Mouse (Mus musculus) retina, postnatal 7 days (tissue): ENCODE results near the gene Asb16.
"Not testable (repeated sequence)": the region's sequence is repeated elsewhere in the genome, so short reads cannot be mapped to it uniquely, and the experiment has no call there.

Experiments
- DNase-seq: peaks from one replicate; pipeline ENCODE4 v3.0.0-alpha.2; 2012; ENCODE audit warnings: low read depth, low spot score

The Asb16 gene

DNA sequence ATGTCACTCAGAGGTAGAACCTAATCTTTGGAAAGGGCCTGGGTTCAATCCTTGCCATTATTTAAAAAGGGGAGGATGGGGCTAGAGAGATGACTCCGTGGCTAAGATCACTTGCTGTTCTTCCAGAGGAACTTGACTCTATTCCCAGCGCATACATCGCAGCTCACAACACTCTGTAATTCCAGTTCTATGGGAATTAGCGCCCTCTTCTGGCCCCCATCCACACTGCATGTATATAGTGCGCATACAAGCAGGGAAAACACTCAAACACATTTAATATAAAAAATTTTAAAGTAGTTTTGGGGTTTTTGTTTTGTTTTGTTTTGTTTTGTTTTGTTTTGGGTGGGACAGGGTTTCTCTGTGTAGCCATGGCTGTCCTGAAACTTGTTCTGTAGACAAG, 26.7 kb upstream of the Asb16 start:
- DNase-seq: no peak

DNA sequence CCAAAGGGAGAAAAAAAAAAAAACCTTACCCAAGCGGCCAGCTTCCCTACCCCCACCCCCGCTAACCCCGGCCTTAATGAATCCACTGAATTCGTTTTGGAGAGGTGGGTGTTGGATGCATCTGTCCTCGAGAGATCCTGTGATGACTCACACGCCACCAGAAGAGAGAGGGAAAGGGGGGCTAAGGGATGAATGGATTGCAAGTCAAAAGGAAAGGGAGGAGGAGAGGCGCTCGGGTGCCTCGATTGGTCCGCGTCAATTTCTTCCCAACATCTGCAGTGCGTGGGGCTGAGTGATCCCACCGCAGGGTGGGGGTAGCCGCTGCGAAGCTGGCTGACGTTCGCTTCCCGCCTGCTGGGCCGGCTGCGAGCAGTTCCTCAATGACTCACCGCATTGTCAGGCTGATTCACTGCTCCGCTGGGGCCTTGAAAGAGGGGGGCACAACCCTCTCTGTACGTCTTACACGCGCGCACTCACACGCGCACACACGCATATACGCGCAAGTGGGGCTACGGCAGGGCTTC, 23.6 kb upstream of the Asb16 start:
- no peak for DNase-seq

DNA sequence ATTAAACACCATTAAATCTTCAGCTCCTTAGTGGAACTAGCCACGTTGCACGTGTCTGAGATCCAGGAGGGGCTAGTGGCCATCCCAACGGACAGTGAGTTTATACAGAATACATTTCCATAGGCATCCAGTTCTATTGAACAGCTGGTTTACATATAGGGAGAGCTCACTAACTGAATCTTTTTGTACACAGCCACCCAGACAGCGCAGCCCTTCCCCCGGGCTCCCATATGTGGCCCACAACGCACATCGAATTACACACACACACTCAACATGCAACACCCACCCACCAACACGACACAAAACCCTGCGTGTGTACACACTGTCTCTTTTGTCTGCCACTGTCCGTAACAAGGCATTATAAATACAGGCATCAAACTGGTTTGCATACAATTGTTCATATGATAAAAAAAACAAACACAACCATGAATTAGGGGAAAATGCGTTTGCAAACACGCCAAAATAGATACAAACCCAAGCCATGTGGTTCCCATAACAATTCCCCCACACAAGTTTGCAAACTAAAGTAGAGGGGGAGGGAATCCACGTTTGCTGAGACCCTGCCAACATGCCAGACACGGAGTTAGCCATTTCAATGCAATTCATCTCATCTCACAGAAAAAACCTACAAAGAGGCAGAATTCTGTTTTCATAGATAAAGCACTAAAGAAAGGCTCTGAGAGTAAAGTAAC, 22.8 kb upstream of the Asb16 start:
- DNase-seq: no peak

DNA sequence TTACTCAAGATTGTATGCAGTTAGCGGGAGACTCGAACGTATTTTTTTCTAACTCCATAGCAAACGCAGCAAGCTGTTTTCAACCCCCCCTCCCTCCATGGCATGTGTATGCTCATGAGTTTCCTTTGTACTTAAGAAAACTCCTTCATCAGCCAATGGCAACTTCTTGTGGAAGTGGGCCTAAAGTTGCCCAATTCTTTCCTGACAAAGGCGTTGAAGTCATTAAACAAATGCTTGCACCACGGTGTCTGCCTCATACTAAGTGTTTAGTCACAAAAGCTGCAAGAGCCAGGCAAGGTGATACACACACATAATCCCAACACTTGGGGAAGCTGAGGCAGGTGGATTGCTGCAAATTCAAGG, 22.3 kb upstream of the Asb16 start:
- DNase-seq: no peak

DNA sequence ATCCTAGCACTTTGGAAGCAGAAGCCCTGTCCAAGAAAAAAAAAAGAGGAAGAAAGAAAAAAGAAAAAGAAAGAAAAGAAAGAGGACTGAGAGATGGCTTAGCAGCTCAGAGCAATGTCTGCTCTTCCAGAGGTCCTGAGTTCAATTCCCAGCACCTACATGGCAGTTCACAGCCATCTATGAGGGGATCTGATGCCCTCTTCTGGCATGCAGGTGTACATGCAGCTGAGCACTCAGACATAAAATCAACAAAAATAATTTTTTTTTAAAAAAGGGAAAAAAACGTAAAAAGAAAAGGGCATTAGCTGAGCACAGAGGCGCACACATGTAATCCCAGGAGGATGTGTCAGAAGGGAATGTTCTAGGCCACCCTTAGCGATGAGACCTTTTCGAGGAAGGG, 21.7 kb upstream of the Asb16 start:
- no peak for DNase-seq

DNA sequence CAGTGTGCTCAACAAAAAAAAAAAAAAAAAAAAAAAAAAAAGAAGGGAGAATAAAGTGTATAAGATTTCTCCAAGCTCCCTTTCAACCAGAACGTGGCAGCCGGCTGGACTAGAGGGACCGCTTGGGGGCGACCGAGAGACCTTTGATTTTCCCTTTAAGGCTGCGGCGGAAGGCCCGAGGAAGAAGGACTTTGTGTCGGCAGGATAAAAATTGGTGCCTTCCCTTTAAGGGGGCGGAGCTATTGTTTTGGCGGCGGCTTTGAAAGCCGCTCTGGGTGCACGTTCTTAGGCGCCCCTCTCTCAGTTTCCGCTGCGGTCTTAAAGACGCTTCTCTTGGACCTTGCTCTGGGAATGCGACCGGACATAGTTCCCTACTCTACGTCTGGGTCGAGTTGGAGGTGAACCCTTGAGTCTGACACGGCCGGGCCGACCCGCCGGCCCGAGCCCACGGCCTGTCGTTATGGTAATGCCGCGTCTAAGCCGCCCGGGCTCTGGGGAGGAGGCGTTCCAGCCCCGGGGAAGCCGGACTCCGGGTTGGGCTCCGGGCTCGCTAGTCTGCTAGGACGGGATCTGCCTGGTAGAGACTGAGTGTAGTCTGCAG, 19.8 kb upstream of the Asb16 start, which contains the start of gene BC030867:
Gene BC030867 (plus strand): TSS at position 253 of the 601 bp plus-strand sequence.
- DNase-seq: peak; percentile 92

DNA sequence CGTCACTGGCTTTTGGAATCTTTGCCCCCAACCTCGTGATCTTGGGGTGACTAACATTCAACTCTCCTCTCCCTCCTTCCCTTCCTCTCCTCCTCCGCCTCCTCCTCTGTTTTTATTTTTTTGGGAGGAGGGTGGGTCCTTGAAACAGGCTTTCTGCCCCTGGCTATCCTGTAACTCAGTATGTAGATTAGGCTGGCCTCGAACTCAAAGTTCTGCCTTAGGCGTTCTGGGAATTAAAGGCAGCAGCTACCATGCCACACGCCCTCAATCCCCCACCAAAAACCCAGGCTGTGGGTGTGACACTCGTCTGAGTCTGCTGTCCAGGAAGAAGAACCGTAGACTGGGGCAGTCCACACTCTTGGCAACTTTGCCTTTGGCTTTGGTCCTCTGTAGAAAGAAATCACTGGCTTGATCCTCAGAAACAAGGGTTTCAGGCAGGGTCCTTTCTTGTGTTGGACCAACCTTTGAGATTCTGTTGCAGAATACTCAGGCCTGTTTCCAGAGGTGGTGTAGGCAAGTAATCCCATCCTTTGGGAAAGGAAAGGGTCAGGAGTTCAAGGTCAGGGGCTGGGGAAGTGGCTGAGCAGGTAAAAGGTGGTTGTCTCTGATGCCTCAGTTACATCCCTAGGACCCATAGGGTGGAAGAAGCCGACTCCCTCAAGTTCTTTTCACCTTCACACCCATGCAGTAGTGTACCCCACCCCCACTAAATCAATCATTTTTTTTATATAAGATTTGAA, 19.0 kb upstream of the Asb16 start:
- DNase-seq: no peak

DNA sequence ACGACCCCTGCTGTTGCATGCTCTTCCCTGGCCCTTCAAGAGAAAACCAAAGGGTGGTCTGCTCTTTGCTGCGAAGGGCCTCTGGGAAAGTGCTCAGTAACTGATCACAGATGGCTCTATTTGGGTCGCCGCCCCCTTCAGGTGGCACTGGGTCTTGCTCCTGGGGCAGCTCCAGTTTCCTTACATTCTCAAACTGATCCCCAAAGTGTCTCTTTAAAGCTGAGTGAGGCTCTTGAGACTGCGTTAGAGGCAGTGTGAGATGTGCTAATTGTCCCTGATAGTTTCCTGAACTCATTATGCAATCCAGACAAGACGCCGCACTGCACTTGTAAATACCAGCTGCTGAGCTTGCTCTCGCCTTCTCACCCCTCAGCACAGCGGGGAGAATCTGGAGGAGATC, 11.0 kb upstream of the Asb16 start:
- no peak for DNase-seq

DNA sequence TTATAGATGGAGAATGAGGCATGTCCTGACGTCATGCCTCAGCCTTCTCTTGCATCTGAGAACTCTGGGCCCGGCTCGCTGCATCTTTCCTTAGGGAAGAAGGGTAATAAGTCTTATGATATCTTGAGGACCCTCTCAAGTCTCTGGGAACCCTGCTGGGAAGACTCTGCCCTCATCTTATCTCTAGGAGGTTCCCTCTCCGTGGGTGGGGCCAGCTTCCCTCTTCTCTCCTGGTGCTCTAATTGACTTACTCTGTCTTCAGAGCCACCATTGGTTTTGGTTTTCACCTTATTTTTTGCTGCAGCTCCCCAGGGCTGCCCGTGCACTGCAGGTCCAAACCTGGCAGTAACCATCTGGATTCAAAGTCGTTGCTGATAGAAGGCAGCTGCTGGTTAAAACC, 10.4 kb upstream of the Asb16 start:
- no peak for DNase-seq

DNA sequence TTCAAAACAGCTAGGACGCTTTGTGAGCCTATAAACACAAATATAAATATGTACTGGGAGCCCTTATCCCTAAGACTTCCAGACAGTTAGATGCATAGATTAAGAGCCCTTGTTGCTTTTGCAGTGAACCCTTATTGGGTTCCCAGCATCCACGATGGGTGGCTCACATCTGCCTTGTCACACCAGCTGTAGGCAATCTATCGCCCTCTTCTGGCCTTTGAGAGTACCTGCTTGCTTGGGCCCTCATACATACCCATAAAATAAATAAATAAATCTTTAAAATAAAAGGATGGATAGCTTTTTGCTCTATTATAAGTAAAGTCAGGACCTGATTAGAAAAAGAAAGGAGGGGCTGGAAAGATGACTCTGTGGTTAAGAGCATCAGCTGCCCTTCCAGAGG, 10.0 kb upstream of the Asb16 start:
- DNase-seq: no peak

DNA sequence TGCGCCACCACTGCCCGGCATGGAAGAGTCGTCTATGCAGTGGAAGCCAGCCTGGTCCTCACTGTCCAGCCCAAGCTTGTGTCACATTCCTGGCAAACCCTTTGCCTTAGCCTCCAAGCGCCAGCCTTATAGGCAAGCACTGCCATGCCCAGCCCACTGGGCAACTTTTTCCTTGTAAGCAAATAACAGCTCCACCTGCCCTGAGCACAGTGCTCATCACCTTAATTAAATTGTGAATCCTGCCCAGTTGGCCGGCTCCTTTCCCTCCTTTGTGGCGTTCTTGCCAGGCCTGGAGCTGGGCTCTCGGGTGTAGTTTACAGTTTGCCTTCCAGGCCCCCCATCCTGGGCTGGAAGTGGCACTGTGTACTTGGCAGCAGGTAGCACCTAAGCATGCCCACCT, 5.3 kb upstream of the Asb16 start:
- no peak for DNase-seq

DNA sequence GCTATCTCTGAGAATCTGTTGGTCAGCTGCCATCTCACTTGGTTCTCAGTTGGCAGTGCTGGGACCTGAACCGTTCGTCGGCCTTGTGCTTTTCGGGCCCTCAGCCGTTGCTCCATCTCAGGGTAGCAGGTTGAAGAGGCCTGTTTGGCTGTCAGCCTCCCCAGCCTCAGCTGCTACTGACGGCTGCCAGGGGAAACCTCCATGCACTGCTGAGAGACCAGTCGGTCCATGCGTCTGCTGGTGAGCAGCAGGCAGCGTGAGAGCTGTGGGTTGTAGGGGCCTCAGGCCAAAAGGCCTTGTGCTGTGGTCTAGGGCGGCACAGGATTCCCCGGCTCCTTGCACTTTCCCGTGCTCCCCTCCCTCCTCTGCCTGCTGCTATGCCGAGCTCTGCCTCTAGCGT, 2.7 kb upstream of the Asb16 start:
- no peak for DNase-seq

DNA sequence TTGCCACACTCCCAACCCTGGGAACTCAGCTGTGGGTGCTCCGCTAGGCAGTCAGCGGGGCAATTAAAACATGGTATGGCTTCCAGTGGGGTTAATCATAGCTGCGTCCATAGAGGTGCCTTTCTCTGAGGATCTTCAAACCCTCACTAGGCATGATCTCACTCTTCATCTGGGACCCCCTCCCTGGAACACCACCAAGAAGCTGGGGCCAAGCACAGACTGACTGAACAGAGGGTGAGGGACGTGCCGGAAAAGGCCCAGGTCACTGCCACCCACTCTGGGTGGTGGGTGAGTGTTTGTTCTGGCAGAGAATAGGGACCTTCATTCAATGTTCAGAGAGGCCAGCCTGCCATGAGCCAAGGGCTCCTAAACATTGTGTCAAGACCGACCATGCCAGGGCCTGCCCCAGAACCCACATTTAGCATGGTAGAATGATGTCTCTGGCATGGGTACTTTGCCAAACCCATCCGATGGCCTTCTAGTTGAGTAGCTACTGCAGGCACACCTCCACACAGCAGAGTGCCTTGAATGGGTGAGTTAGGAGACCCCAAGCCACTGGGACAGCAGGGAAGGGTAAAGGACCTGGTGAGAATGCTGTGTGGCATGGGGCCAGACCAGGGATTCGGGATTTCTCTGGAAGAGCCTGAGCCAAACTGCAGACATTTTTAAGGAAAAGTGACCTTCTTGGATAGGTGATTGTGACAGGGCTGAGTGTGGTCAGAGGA, 1.8 kb upstream of the Asb16 start:
- no peak for DNase-seq

DNA sequence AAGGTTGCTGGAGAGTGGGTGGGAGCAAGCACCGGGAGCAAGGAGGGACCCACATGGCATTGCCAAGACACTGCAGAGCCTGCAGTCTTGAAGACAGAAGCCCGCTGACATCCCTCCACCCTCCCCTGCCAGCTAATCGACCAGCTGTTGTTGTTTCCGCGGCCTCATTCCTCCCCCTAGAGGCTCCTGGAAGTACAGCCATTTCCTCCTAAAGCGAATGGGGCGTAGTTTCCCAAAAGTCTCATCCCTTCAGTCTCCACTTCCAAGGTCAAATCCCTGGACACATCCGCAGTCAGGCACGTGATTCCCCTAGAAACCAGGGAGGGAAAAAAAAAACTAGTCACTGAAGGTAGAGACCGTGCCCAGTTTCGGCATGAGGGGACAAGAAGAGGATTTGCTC, 1.1 kb upstream of the Asb16 start:
- DNase-seq: peak; percentile 74

DNA sequence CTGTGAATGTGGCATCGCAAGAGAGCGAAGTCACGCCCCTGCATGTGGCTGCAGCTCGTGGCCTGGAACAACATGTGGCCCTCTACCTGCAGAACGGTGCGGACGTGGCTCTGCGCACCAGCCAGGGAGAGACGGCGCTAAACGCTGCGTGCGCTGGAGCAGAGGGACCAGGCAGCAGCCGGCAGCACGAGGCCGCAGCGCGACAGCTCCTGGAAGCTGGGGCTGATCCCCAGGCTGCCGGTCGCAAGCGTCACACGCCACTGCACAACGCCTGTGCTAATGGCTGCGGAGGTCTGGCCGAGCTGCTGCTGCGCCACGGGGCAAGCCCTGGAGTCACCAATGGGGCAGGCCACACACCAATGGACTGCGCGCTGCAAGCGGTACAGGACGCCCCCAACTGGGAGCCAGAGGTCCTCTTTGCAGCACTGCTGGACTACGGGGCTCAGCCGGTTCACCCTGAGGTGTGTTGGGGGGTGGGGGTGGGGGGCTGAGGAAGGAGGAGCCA, 7.9 kb downstream of the Asb16 start:
- peak; percentile 24 for DNase-seq

DNA sequence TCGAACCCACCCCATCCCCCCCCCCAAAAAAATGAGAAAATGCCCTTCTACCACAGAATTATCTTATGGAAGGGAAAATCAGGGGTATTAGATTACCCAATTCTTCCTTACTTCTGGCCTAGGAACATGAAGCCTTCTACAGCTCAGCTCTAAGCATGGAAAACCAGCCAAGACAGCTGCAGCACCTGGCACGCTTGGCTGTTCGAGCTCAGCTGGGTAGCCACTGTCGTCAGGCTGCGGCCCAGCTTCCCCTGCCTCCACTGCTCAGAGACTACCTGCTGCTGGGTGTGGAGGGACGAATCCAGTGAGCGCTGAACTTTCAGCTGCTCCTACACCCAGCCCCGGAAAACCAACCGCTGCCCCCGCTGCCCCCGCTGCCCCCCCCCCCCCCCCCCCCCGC, 9.2 kb downstream of the Asb16 start:
- no peak for DNase-seq

DNA sequence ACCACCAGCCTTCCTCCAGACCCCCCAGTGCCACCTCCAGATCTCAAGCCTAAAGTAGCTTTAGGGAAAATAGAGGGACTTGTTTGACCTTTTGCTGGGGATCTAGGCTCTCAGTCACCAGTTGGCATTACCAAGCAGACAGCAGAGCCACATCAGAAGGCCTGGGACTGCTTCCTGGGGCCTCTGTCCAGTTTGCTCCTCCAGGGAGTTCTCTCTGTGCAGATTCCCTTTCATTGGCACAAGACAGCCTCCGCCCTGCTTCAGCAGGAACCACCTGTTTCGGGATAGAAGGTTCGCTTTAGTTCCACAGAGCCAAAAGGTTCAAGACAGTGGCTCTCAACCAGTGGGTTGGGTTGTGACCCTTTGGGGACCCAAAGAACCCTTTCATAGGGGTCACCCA, 11.1 kb downstream of the Asb16 start:
- DNase-seq: no peak

DNA sequence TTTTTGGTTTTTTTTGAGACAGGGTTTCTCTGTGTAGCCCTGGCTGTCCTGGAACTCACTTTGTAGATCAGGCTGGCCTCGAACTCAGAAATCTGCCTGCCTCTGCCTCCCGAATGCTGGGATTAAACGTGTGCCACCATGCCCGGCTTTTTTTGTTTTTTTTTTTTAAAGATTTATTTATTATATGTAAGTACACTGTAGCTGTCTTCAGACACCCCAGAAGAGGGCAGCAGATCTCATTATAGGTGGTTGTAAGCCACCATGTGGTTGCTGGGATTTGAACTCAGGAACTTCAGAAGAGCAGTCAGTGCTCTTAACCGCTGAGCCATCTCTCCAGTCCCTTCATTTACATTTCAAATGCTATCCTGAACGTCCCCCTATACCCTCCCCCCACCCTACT, 11.7 kb downstream of the Asb16 start:
- DNase-seq: not testable (repeated sequence)

DNA sequence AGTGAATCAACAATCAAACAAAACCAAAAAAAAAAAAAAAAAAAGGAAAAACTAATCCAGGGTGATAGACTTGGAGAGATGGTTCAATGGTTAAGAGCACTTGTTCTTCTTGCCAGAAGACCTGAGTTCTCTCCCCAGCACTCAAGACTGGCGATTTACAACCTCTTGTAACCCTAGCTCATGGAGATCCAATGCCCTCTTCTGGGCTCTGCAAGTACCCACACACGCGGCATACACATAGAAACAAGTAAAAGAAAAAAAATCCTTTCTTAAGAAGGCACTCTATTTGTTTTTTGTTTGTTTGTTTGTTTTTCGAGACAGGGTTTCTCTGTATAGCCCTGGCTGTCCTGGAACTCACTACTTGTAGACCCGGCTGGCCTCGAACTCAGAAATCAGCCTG, 15.4 kb downstream of the Asb16 start:
- DNase-seq: no peak

DNA sequence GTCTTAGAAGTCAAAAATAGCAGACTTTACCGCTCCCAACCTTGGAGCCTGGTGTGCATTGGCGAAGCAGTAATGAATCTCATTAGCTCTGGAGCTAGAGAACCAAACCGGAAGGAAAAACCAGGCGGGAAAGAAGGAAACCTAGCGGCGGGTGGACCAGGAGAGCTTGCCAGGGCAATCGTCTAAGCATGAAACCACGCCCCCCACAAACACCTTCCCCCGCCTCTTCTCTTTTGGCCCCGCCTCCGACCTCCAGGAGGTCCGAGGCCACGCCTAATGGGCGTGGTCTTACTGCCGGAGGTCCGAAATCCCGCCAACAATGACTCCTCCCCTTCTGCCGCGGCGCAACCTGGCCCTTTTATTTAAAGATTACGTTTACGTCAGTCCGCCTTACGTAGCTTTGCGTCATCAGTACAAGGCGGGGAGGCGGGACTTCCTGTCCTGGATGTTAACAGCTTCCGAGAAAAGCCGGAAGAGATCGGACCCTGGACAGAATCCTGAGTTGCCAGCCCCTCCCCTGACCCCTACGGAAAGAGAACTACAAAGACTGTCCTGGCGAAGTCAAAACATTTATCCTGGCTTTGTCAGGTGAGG, 16.1 kb downstream of the Asb16 start, which contains the start of gene Tmub2:
Gene Tmub2 (plus strand): TSS at position 431 of the 594 bp plus-strand sequence.
- peak; percentile 98 for DNase-seq

DNA sequence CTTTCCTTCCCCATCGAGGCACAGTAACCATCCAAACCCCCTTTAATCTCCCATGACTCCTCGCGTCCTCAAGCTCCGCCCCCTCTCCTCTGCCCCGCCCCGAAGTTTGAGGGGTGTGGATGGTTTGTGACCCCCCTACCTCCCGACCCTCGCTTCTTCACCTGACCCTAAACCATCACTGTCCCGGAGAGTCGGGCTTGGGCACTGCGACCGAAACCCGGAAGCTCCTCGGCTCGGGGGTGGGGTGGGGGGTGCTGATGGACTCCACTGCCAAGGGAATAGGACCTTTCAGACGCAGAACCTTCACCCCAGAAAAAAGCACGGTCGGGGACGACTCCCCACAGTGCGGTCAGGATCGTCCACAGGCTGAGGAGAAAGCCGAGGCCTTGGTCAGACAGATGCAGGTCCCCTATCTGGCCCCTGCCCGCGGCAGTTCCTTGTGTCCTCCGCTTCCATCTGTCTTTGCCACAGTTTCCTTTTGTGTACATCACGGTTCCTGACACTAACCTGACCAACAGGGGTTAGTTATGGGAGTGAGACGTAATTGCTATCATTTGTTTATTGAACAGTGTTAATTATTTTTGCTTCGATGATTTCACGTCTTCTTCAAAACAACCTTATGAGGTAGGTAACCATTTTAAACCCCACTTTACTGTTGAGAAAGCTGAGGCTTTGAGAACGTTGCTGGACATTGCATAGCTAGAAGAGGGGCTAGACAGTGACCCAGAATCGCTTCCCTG, 16.7 kb downstream of the Asb16 start:
- no peak for DNase-seq
